Mouse (Mus musculus) heart, embryonic 12.5 days (tissue): ENCODE results near the gene Numbl. TPM values are rescaled to one million over a fixed set of nuclear protein-coding genes. Genes with fewer than 3 reads are reported as not detected.

Source experiments
- ATAC-seq: fragments of 200-750 bp; cut with Nextera tagmentation; 2 replicates; pipeline ENCODE4 v1.8.0; 2017; ENCODE audit warnings: moderate TSS enrichment, moderate library complexity; ENCODE audit not compliant: insufficient number of reproducible peaks, low FRiP score
- H3K27ac ChIP-seq: fragments of 300-500 bp; sonication (generic); 2 replicates; pipeline ENCODE4 v1.5.1; 2016; ENCODE audit warnings: mild to moderate bottlenecking, moderate library complexity; ENCODE audit not compliant: poor library complexity, severe bottlenecking
- H3K27me3 ChIP-seq: fragments of 300-500 bp; sonication (generic); replicated peaks from 2 replicates; pipeline ENCODE4 v1.6.1; 2016; ENCODE audit warnings: mild to moderate bottlenecking, moderate library complexity
- H3K36me3 ChIP-seq: fragments of 300-500 bp; sonication (generic); 2 replicates; pipeline ENCODE4 v1.6.1; 2016; ENCODE audit warnings: mild to moderate bottlenecking, moderate library complexity
- H3K4me1 ChIP-seq: fragments of 300-500 bp; sonication (generic); replicated peaks from 2 replicates; pipeline ENCODE4 v1.6.1; 2016; ENCODE audit warnings: mild to moderate bottlenecking
- H3K4me2 ChIP-seq: fragments of 300-500 bp; sonication (generic); 2 replicates; pipeline ENCODE4 v1.6.1; 2016; ENCODE audit warnings: mild to moderate bottlenecking, moderate library complexity
- H3K4me3 ChIP-seq: fragments of 300-500 bp; sonication (generic); 2 replicates; pipeline ENCODE4 v1.5.1; 2016; ENCODE audit warnings: mild to moderate bottlenecking
- H3K9ac ChIP-seq: fragments of 300-500 bp; sonication (generic); 2 replicates; pipeline ENCODE4 v1.6.1; 2016; ENCODE audit warnings: mild to moderate bottlenecking, moderate library complexity
- H3K9me3 ChIP-seq: fragments of 300-500 bp; sonication (generic); replicated peaks from 2 replicates; pipeline ENCODE4 v1.6.1; 2016; ENCODE audit warnings: mild to moderate bottlenecking, moderate library complexity
- WGBS: fragments of 180-500 bp; shearing (Covaris S2); methylation state at CpG from one replicate; pipeline ENCODE4 v1.1.7; 2016; 5-methylcytosine and 5-hydroxymethylcytosine counted together
- polyA plus RNA-seq: library from polyadenylated mRNA; unstranded; fragments of >200 nt; fragmentation: Nextera tagmentation; extraction: Ambion mirVana; gene quantifications from 2 replicates; pipeline ENCODE4 v1.2.1, GENCODE M21; 2016

Numbl gene
- polyA plus RNA-seq, 1 experiment from 2014 or later: 11.1 TPM

GRCm38 (mm10) chr7:27325697-27326096, 67.5 kb downstream of the Numbl start:
- Histone ChIP-seq H3K27me3 (peaks cover 96% of the 10 kb centered on the region), H3K4me1 (peaks cover 30% of the 10 kb centered on the region), H3K27ac (no peak overlapping the region), H3K9me3 (no peaks in the 10 kb centered on the region), H3K4me2 (peak overlapping the region; percentile 54), H3K4me3 (peak overlapping the region; percentile 28), H3K9ac (no peak overlapping the region), H3K36me3 (peaks cover 43% of the 10 kb centered on the region)
- 3% methylated on average over 24 of the region's 24 CpGs for WGBS
- 0 out of 2 replicates have a peak, but pooled peaks have one; percentile 12 for ATAC-seq

GRCm38 (mm10) chr7:27326101-27326880, 68.1 kb downstream of the Numbl start:
- H3K9me3 ChIP-seq: no peaks in the 10 kb centered on the region
- peak overlapping the region; percentile 52 for H3K9ac ChIP-seq
- H3K4me1 ChIP-seq: peaks cover 36% of the 10 kb centered on the region
- H3K36me3 ChIP-seq: peaks cover 37% of the 10 kb centered on the region
- 35% methylated on average over 34 of the region's 34 CpGs for WGBS
- no peak for ATAC-seq
- no peak overlapping the region for H3K27ac ChIP-seq
- H3K4me3 ChIP-seq: peak overlapping the region; percentile 28
- peaks cover 97% of the 10 kb centered on the region for H3K27me3 ChIP-seq
- peak overlapping the region; percentile 54 for H3K4me2 ChIP-seq

GRCm38 (mm10) chr7:27327500-27327899, 69.3 kb downstream of the Numbl start:
- 89% methylated on average over 8 of the region's 8 CpGs for WGBS
- Histone ChIP-seq H3K9me3 (no peaks in the 10 kb centered on the region), H3K36me3 (peaks cover 30% of the 10 kb centered on the region), H3K9ac (no peak overlapping the region), H3K4me2 (no peak overlapping the region), H3K4me1 (peaks cover 46% of the 10 kb centered on the region), H3K4me3 (no peak overlapping the region), H3K27me3 (peaks cover 93% of the 10 kb centered on the region), H3K27ac (no peak overlapping the region)
- no peak for ATAC-seq

DNA sequence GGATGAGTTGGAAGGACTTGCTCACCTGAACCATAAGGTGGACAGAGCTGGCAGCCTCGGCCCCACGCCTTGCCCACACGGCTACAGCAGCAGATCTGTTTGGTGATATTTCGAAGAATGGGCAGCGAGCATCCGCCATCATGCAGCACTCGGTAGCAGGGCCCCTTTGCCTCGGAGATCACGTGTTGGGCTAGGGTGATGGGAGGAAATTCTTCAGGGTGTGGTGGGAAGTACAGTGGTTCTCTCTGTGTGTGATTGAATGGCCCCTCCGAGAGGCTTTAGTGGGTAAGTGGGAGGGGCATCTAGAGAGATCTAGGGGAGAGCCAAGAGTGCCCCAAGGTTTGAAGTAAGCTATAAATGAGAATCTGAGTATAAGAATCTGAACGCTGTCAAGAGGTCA, 69.9 kb downstream of the Numbl start:
- Histone ChIP-seq H3K27me3 (peaks cover 93% of the 10 kb centered on the region), H3K4me3 (no peak overlapping the region), H3K27ac (no peak overlapping the region), H3K9ac (no peak overlapping the region), H3K4me2 (no peak overlapping the region), H3K9me3 (no peaks in the 10 kb centered on the region), H3K4me1 (peaks cover 50% of the 10 kb centered on the region), H3K36me3 (peaks cover 27% of the 10 kb centered on the region)
- 80% methylated on average over 11 of the region's 11 CpGs for whole genome bisulfite sequencing
- no peak for ATAC-seq

DNA sequence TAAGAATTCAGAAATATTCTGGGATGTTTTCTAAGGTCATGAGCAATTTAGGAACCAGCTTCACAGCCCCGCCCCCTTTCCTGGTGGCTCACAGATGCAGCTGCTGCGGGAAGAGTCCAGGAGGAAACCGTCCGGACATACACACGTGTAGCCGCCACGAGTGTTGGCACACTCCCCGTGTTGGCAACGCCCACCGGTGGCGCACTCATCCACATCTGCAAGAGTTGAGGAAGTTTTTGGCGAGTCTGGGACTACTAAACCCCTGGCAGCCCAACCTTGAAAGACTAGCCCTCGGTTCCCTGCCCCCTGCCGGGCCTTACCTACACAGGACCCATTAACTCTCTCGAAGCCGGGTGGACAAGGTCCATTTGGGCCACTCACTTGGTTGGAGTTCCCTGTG, 70.4 kb downstream of the Numbl start:
- H3K27ac ChIP-seq: no peak overlapping the region
- peaks cover 53% of the 10 kb centered on the region for H3K4me1 ChIP-seq
- no peak overlapping the region for H3K4me3 ChIP-seq
- H3K9ac ChIP-seq: no peak overlapping the region
- H3K27me3 ChIP-seq: peaks cover 93% of the 10 kb centered on the region
- WGBS: 30% methylated on average over 16 of the region's 16 CpGs
- H3K4me2 ChIP-seq: no peak overlapping the region
- no peak for ATAC-seq
- peaks cover 22% of the 10 kb centered on the region for H3K36me3 ChIP-seq
- no peaks in the 10 kb centered on the region for H3K9me3 ChIP-seq

- Histone ChIP-seq H3K27ac (no peak overlapping the region), H3K9ac (no peak overlapping the region)
- ATAC-seq: no peak
Observed at GRCm38 (mm10) chr7:27329326-27329947, 71.2 kb downstream of the Numbl start.

GRCm38 (mm10) chr7:27329981-27330380, 71.7 kb downstream of the Numbl start:
- Histone ChIP-seq H3K4me3 (peak overlapping the region; percentile 70; the same call in 1 of the 2 replicates), H3K36me3 (peaks cover 10% of the 10 kb centered on the region), H3K4me1 (peaks cover 66% of the 10 kb centered on the region), H3K4me2 (peak overlapping the region; percentile 95), H3K27ac (no peak overlapping the region), H3K9me3 (no peaks in the 10 kb centered on the region), H3K27me3 (peaks cover 93% of the 10 kb centered on the region), H3K9ac (no peak overlapping the region)
- 26% methylated on average over 17 of the region's 17 CpGs for WGBS
- ATAC-seq: no peak

More at GRCm38 (mm10) chr7:27329326-27329947, 71.2 kb downstream of the Numbl start:
- Histone ChIP-seq H3K4me1 (peaks cover 61% of the 10 kb centered on the region), H3K4me2 (peak overlapping the region; percentile 95), H3K9me3 (no peaks in the 10 kb centered on the region), H3K4me3 (peak overlapping the region; percentile 22), H3K27me3 (peaks cover 93% of the 10 kb centered on the region), H3K36me3 (peaks cover 15% of the 10 kb centered on the region)
- WGBS: 6% methylated on average over 45 of the region's 45 CpGs

DNA sequence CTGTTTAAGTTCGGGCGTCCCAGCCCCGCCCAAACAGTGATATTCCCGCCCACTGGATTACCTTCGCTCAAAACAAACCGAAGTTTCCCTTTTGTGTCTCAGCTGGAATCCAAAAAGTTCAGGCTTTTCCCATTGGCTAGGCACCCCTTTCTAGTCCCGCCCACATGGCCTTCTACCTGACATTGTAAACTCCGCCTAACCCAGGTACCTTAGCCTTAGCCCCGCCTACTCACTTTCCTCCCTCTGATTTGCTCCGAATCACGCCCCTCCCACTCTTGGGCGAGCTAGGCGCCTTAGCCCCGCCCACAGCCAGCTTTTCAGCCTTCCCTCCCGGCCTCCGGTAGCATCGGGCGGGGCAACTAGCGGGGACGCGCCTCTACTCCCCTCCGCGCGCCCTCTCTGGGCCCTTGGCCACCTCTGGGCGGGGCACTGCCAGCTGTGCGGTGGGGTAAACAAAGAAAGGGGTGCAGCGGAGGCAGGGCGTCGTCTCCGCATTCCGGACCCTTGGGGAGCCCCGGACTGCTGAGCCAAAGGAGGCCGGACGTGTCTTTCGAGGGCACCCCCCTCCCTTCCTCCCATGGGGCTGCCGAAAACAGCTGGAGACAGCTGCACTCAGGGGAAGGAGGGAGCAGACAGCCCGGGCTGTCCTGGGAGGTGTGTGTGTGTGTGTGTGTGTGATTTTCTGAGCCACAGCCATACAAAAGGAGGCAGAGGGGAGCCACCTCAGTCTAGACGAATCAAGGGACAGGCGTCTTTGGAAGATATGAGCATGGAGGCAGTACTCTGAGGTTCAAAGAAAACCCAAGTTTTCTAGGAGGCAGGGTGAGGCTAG, 72.7 kb downstream of the Numbl start:
- Histone ChIP-seq H3K4me1 (peaks cover 65% of the 10 kb centered on the region), H3K27ac (peak overlapping the region; percentile 84), H3K4me2 (peak overlapping the region; percentile 95), H3K27me3 (peaks cover 92% of the 10 kb centered on the region), H3K9ac (peak overlapping the region; percentile 49), H3K4me3 (peak overlapping the region; percentile 70), H3K36me3 (peaks cover 10% of the 10 kb centered on the region), H3K9me3 (no peaks in the 10 kb centered on the region)
- peak; percentile 49 for ATAC-seq
- under 1% methylated on average over 39 of the region's 39 CpGs for WGBS

DNA sequence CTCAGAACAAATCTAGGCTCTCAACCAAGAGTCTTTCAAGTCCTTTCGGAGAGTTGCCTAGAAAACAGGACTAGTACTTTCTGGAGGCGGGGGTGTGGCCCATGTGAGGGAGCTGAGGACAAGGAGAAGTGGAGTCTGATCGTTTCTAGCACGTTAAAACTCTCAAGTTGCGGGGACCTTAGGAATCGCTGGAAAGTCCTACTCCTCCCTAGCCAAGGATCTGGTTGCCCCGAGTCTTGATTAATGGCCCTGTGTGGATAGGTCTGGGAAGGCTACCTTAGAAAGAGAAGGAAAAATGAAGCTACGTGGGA, 73.3 kb downstream of the Numbl start:
- Histone ChIP-seq H3K36me3 (peaks cover 10% of the 10 kb centered on the region), H3K4me3 (peak overlapping the region; percentile 70), H3K27me3 (peaks cover 90% of the 10 kb centered on the region), H3K4me2 (peak overlapping the region; percentile 95), H3K9me3 (no peaks in the 10 kb centered on the region), H3K9ac (peak overlapping the region; percentile 52; the same call in 1 of the 2 replicates), H3K4me1 (peaks cover 60% of the 10 kb centered on the region), H3K27ac (peak overlapping the region; percentile 84)
- ATAC-seq: no peak
- 4% methylated on average over 8 of the region's 8 CpGs for WGBS
